Mouse (Mus musculus): ENCODE data around the gene Fhad1. TPM values are rescaled to one million over a fixed set of nuclear protein-coding genes. Genes with fewer than 3 reads are reported as not detected.
"Not testable (repeated sequence)": the region's sequence is repeated elsewhere in the genome, so short reads cannot be mapped to it uniquely, and the experiment has no call there.

The Fhad1 gene
- polyA plus RNA-seq, 1 experiment: 0.29 TPM

GRCm38 (mm10) chr4:142054580-142054979 lies 39.7 kb upstream of the Fhad1 start:
- H3K4me3 ChIP-seq (replicated peaks): peak overlapping the region; percentile 38
- H3K27me3 ChIP-seq (replicated peaks): peaks cover 37% of the 10 kb centered on the region
- TF ChIP-seq FLI1 (IDR thresholded peaks at IDR 0.05; ENCODE audit: low read length) (no peak), GATA1 (IDR thresholded peaks at IDR 0.05; ENCODE audit: borderline replicate concordance, low read length) (no peak)
- H3K9me3 ChIP-seq: peaks cover 5% of the 10 kb centered on the region; the same call in 1 of the 2 replicates
- peaks cover 13% of the 10 kb centered on the region for H3K4me1 ChIP-seq
- no peaks in the 10 kb centered on the region for H3K36me3 ChIP-seq (replicated peaks; ENCODE audit: low read length)

GRCm38 (mm10) chr4:142053661-142054448 lies 39.0 kb upstream of the Fhad1 start:
- peaks cover 19% of the 10 kb centered on the region for H3K4me1 ChIP-seq
- TF ChIP-seq GATA1 (IDR thresholded peaks at IDR 0.05; ENCODE audit: borderline replicate concordance, low read length) (no peak), FLI1 (IDR thresholded peaks at IDR 0.05; ENCODE audit: low read length) (no peak)

GRCm38 (mm10) chr4:142053261-142053660 lies 38.4 kb upstream of the Fhad1 start:
- Histone ChIP-seq H3K4me3 (replicated peaks) (no peak overlapping the region), H3K36me3 (replicated peaks; ENCODE audit: low read length) (no peaks in the 10 kb centered on the region), H3K4me1 (peaks cover 21% of the 10 kb centered on the region), H3K27me3 (replicated peaks) (peaks cover 42% of the 10 kb centered on the region), H3K9me3 (peaks cover 6% of the 10 kb centered on the region; the same call in 1 of the 2 replicates)
- TF ChIP-seq FLI1 (IDR thresholded peaks at IDR 0.05; ENCODE audit: low read length) (no peak), GATA1 (IDR thresholded peaks at IDR 0.05; ENCODE audit: borderline replicate concordance, low read length) (no peak)

More at GRCm38 (mm10) chr4:142053661-142054448, 39.0 kb upstream of the Fhad1 start:
- Histone ChIP-seq H3K36me3 (replicated peaks; ENCODE audit: low read length) (no peaks in the 10 kb centered on the region), H3K9me3 (peaks cover 6% of the 10 kb centered on the region; the same call in 1 of the 2 replicates), H3K27me3 (replicated peaks) (peaks cover 40% of the 10 kb centered on the region), H3K4me3 (replicated peaks) (no peak overlapping the region)

- TF ChIP-seq GATA1 (IDR thresholded peaks at IDR 0.05; ENCODE audit: borderline replicate concordance, low read length) (no peak), FLI1 (IDR thresholded peaks at IDR 0.05; ENCODE audit: low read length) (no peak)
- Histone ChIP-seq H3K9me3 (peaks cover 6% of the 10 kb centered on the region; the same call in 1 of the 2 replicates), H3K27me3 (replicated peaks) (peaks cover 44% of the 10 kb centered on the region), H3K4me3 (replicated peaks) (no peak overlapping the region), H3K4me1 (peaks cover 25% of the 10 kb centered on the region), H3K36me3 (replicated peaks; ENCODE audit: low read length) (no peaks in the 10 kb centered on the region)
These were observed 37.7 kb upstream of the Fhad1 start for GRCm38 (mm10) chr4:142052391-142053132.

- H3K9me3 ChIP-seq: not testable (repeated sequence)
These were observed 37.0 kb upstream of the Fhad1 start for GRCm38 (mm10) chr4:142051883-142052282.

GRCm38 (mm10) chr4:142049963-142050362 lies 35.1 kb upstream of the Fhad1 start:
- no peaks in the 10 kb centered on the region for H3K36me3 ChIP-seq (replicated peaks; ENCODE audit: low read length)
- TF ChIP-seq GATA1 (IDR thresholded peaks at IDR 0.05; ENCODE audit: borderline replicate concordance, low read length) (no peak), FLI1 (IDR thresholded peaks at IDR 0.05; ENCODE audit: low read length) (no peak)
- peaks cover 48% of the 10 kb centered on the region for H3K27me3 ChIP-seq (replicated peaks)
- peaks cover 25% of the 10 kb centered on the region for H3K4me1 ChIP-seq
- no peak overlapping the region for H3K4me3 ChIP-seq (replicated peaks)
- peaks cover 6% of the 10 kb centered on the region; the same call in 1 of the 2 replicates for H3K9me3 ChIP-seq

More at GRCm38 (mm10) chr4:142051883-142052282, 37.0 kb upstream of the Fhad1 start:
- peaks cover 25% of the 10 kb centered on the region for H3K4me1 ChIP-seq
- not testable (repeated sequence) for H3K4me3 ChIP-seq (replicated peaks); H3K36me3 ChIP-seq (replicated peaks; ENCODE audit: low read length)
- H3K27me3 ChIP-seq (replicated peaks): peaks cover 47% of the 10 kb centered on the region

- TF ChIP-seq GATA1 (IDR thresholded peaks at IDR 0.05; ENCODE audit: borderline replicate concordance, low read length) (no peak), FLI1 (IDR thresholded peaks at IDR 0.05; ENCODE audit: low read length) (no peak)
- no peaks in the 10 kb centered on the region for H3K36me3 ChIP-seq (replicated peaks; ENCODE audit: low read length)
- H3K4me1 ChIP-seq: peaks cover 13% of the 10 kb centered on the region; the same call in 1 of the 2 replicates
- peaks cover 53% of the 10 kb centered on the region for H3K27me3 ChIP-seq (replicated peaks)
- no peak overlapping the region for H3K4me3 ChIP-seq (replicated peaks)
- peaks cover 6% of the 10 kb centered on the region; the same call in 1 of the 2 replicates for H3K9me3 ChIP-seq
These were observed 33.5 kb upstream of the Fhad1 start for GRCm38 (mm10) chr4:142048391-142048790.

GRCm38 (mm10) chr4:142047005-142047404 lies 32.1 kb upstream of the Fhad1 start:
- Histone ChIP-seq H3K36me3 (replicated peaks; ENCODE audit: low read length) (no peaks in the 10 kb centered on the region), H3K9me3 (peaks cover 6% of the 10 kb centered on the region; the same call in 1 of the 2 replicates), H3K27me3 (replicated peaks) (peaks cover 59% of the 10 kb centered on the region), H3K4me1 (peaks cover 12% of the 10 kb centered on the region; the same call in 1 of the 2 replicates), H3K4me3 (replicated peaks) (no peak overlapping the region)
- no peak for TF ChIP-seq GATA1 (IDR thresholded peaks at IDR 0.05; ENCODE audit: borderline replicate concordance, low read length)
- no peak for TF ChIP-seq FLI1 (IDR thresholded peaks at IDR 0.05; ENCODE audit: low read length)

GRCm38 (mm10) chr4:142046496-142046895 lies 31.6 kb upstream of the Fhad1 start:
- Histone ChIP-seq H3K36me3 (replicated peaks; ENCODE audit: low read length) (no peaks in the 10 kb centered on the region), H3K4me3 (replicated peaks) (no peak overlapping the region), H3K27me3 (replicated peaks) (peaks cover 62% of the 10 kb centered on the region), H3K9me3 (peaks cover 6% of the 10 kb centered on the region; the same call in 1 of the 2 replicates), H3K4me1 (peaks cover 12% of the 10 kb centered on the region; the same call in 1 of the 2 replicates)
- TF ChIP-seq GATA1 (IDR thresholded peaks at IDR 0.05; ENCODE audit: borderline replicate concordance, low read length): no peak
- no peak for TF ChIP-seq FLI1 (IDR thresholded peaks at IDR 0.05; ENCODE audit: low read length)
